Mouse (Mus musculus): Measurements from ENCODE around the gene Slc25a39. TPM values are rescaled to one million over a fixed set of nuclear protein-coding genes. Genes with fewer than 3 reads are reported as not detected.

The Slc25a39 gene
- polyA plus RNA-seq, 1 experiment from 2014 or later = 180 TPM

DNA sequence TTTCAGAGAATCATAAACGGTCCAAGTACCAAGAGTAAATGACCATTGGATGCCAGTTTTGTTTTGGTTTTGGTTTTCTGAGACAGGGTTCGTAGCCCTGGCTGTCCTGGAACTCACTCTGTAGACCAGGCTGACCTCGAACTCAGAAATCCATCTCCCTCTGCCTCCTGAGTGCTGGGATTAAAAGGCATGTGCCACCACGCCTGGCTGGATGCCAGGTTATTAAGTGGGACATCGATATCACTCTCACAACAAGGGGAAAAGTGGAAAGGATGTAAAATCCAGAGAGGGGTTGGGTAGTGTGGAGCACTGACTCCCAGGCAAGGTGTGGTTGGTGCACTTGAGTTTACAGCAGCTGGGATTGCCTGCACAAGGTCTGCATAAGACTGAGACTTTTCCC lies 27.7 kb downstream of the Slc25a39 start:
- Histone ChIP-seq H3K9ac (ENCODE audit: low read length) (no peak overlapping the region), H3K4me2 (ENCODE audit: low read depth, severe bottlenecking) (no peak overlapping the region)
- WGBS = 89% methylated on average over 5 of the region's 5 CpGs

GRCm38 (mm10) chr11:102377186-102377585 lies 30.6 kb downstream of the Slc25a39 start:
- no peak for DNase-seq (ENCODE audit: low spot score)
- peaks cover 14% of the 10 kb centered on the region; the same call in 1 of the 2 replicates for H3K4me1 ChIP-seq (ENCODE audit: control insufficient read depth, insufficient read depth, low read length)
- whole genome bisulfite sequencing = 58% methylated on average over 12 of the region's 12 CpGs
- no peak for ATAC-seq (ENCODE audit: insufficient number of reproducible peaks, low FRiP score, low TSS enrichment, low read depth)
- no peaks in the 10 kb centered on the region for H3K9me3 ChIP-seq (ENCODE audit: control insufficient read depth, low read length)
- H3K27me3 ChIP-seq (ENCODE audit: control insufficient read depth, insufficient read depth, low read length) = peaks cover 5% of the 10 kb centered on the region; the same call in 1 of the 2 replicates
- no peak overlapping the region for H3K4me3 ChIP-seq (ENCODE audit: low read depth, low read length)
- H3K4me2 ChIP-seq (ENCODE audit: low read depth, severe bottlenecking) = no peak overlapping the region
- H3K36me3 ChIP-seq (ENCODE audit: control insufficient read depth, insufficient read depth, low read length) = no peaks in the 10 kb centered on the region
- no peak overlapping the region for H3K27ac ChIP-seq (replicated peaks; ENCODE audit: low read depth, low read length)
- H3K9ac ChIP-seq (ENCODE audit: low read length) = no peak overlapping the region

More for the DNA sequence above, 27.7 kb downstream of the Slc25a39 start:
- Histone ChIP-seq H3K4me3 (ENCODE audit: low read depth, low read length) (no peak overlapping the region), H3K27me3 (ENCODE audit: control insufficient read depth, insufficient read depth, low read length) (peaks cover 2% of the 10 kb centered on the region; the same call in 1 of the 2 replicates), H3K27ac (replicated peaks; ENCODE audit: low read depth, low read length) (no peak overlapping the region), H3K9me3 (ENCODE audit: control insufficient read depth, low read length) (no peaks in the 10 kb centered on the region), H3K36me3 (ENCODE audit: control insufficient read depth, insufficient read depth, low read length) (no peaks in the 10 kb centered on the region), H3K4me1 (ENCODE audit: control insufficient read depth, insufficient read depth, low read length) (peaks cover 14% of the 10 kb centered on the region; the same call in 1 of the 2 replicates)
- ATAC-seq (ENCODE audit: insufficient number of reproducible peaks, low FRiP score, low TSS enrichment, low read depth) (no peak), DNase-seq (ENCODE audit: low spot score) (no peak)

GRCm38 (mm10) chr11:102376196-102376835 lies 31.4 kb downstream of the Slc25a39 start:
- Histone ChIP-seq H3K27ac (replicated peaks; ENCODE audit: low read depth, low read length) (no peak overlapping the region), H3K4me3 (ENCODE audit: low read depth, low read length) (no peak overlapping the region), H3K9me3 (ENCODE audit: control insufficient read depth, low read length) (no peaks in the 10 kb centered on the region), H3K4me2 (ENCODE audit: low read depth, severe bottlenecking) (peak overlapping the region; percentile 36), H3K9ac (ENCODE audit: low read length) (peak overlapping the region; percentile 40), H3K27me3 (ENCODE audit: control insufficient read depth, insufficient read depth, low read length) (peaks cover 5% of the 10 kb centered on the region; the same call in 1 of the 2 replicates), H3K4me1 (ENCODE audit: control insufficient read depth, insufficient read depth, low read length) (peaks cover 14% of the 10 kb centered on the region; the same call in 1 of the 2 replicates), H3K36me3 (ENCODE audit: control insufficient read depth, insufficient read depth, low read length) (no peaks in the 10 kb centered on the region)
- ATAC-seq (ENCODE audit: insufficient number of reproducible peaks, low FRiP score, low TSS enrichment, low read depth) (no peak), DNase-seq (ENCODE audit: low spot score) (no peak)
- WGBS = 17% methylated on average over 8 of the region's 8 CpGs

GRCm38 (mm10) chr11:102375196-102376173 lies 32.3 kb downstream of the Slc25a39 start:
- DNase-seq (ENCODE audit: low spot score) (peak; percentile 53), ATAC-seq (ENCODE audit: insufficient number of reproducible peaks, low FRiP score, low TSS enrichment, low read depth) (no peak)
- peak overlapping the region; percentile 45; the same call in 1 of the 2 replicates for H3K27ac ChIP-seq (replicated peaks; ENCODE audit: low read depth, low read length)
- H3K4me3 ChIP-seq (ENCODE audit: low read depth, low read length) = peak overlapping the region; percentile 5
- peaks cover 14% of the 10 kb centered on the region; the same call in 1 of the 2 replicates for H3K4me1 ChIP-seq (ENCODE audit: control insufficient read depth, insufficient read depth, low read length)
- WGBS = 4% methylated on average over 23 of the region's 23 CpGs
- no peaks in the 10 kb centered on the region for H3K36me3 ChIP-seq (ENCODE audit: control insufficient read depth, insufficient read depth, low read length)
- no peaks in the 10 kb centered on the region for H3K9me3 ChIP-seq (ENCODE audit: control insufficient read depth, low read length)
- peaks cover 5% of the 10 kb centered on the region; the same call in 1 of the 2 replicates for H3K27me3 ChIP-seq (ENCODE audit: control insufficient read depth, insufficient read depth, low read length)
- H3K9ac ChIP-seq (ENCODE audit: low read length) = peak overlapping the region; percentile 40
- peak overlapping the region; percentile 36 for H3K4me2 ChIP-seq (ENCODE audit: low read depth, severe bottlenecking)

GRCm38 (mm10) chr11:102374108-102374725 lies 33.5 kb downstream of the Slc25a39 start:
- Histone ChIP-seq H3K9me3 (ENCODE audit: control insufficient read depth, low read length) (no peaks in the 10 kb centered on the region), H3K36me3 (ENCODE audit: control insufficient read depth, insufficient read depth, low read length) (no peaks in the 10 kb centered on the region), H3K27me3 (ENCODE audit: control insufficient read depth, insufficient read depth, low read length) (peaks cover 5% of the 10 kb centered on the region; the same call in 1 of the 2 replicates), H3K9ac (ENCODE audit: low read length) (no peak overlapping the region), H3K27ac (replicated peaks; ENCODE audit: low read depth, low read length) (no peak overlapping the region), H3K4me1 (ENCODE audit: control insufficient read depth, insufficient read depth, low read length) (peaks cover 14% of the 10 kb centered on the region; the same call in 1 of the 2 replicates), H3K4me3 (ENCODE audit: low read depth, low read length) (no peak overlapping the region), H3K4me2 (ENCODE audit: low read depth, severe bottlenecking) (no peak overlapping the region)
- DNase-seq (ENCODE audit: low spot score) (no peak), ATAC-seq (ENCODE audit: insufficient number of reproducible peaks, low FRiP score, low TSS enrichment, low read depth) (no peak)
- 83% methylated on average over 7 of the region's 7 CpGs for WGBS

DNA sequence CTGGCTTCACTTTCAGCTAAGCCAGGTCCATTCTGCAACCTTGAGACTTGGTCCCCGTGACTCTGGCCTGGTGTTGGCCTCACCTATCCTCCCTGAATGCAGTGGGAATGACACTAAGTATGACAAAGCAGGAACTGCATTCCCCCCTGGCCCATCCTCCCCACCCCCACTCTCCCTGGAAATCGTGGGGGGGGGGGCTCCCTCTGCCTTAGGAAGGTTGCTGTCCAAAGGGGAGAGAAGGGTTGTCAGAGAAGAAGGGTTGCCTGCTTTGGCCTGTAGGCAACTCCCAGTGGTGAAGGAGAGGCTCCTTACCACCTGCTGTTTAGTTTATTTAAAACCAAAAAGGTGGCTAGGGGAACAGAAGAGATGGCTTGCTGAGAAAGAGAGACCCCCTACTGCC lies 34.1 kb downstream of the Slc25a39 start:
- Histone ChIP-seq H3K4me3 (ENCODE audit: low read depth, low read length) (no peak overlapping the region), H3K4me1 (ENCODE audit: control insufficient read depth, insufficient read depth, low read length) (peaks cover 14% of the 10 kb centered on the region; the same call in 1 of the 2 replicates), H3K9ac (ENCODE audit: low read length) (peak overlapping the region; percentile 30), H3K9me3 (ENCODE audit: control insufficient read depth, low read length) (no peaks in the 10 kb centered on the region), H3K4me2 (ENCODE audit: low read depth, severe bottlenecking) (no peak overlapping the region), H3K27ac (replicated peaks; ENCODE audit: low read depth, low read length) (no peak overlapping the region), H3K36me3 (ENCODE audit: control insufficient read depth, insufficient read depth, low read length) (no peaks in the 10 kb centered on the region), H3K27me3 (ENCODE audit: control insufficient read depth, insufficient read depth, low read length) (peaks cover 5% of the 10 kb centered on the region; the same call in 1 of the 2 replicates)
- 25% methylated on average over 2 of the region's 2 CpGs for WGBS
- ATAC-seq (ENCODE audit: insufficient number of reproducible peaks, low FRiP score, low TSS enrichment, low read depth) (no peak), DNase-seq (ENCODE audit: low spot score) (no peak)

GRCm38 (mm10) chr11:102372936-102373335 lies 34.8 kb downstream of the Slc25a39 start:
- no peak for DNase-seq (ENCODE audit: low spot score)
- Histone ChIP-seq H3K27ac (replicated peaks; ENCODE audit: low read depth, low read length) (no peak overlapping the region), H3K4me1 (ENCODE audit: control insufficient read depth, insufficient read depth, low read length) (peaks cover 14% of the 10 kb centered on the region; the same call in 1 of the 2 replicates), H3K36me3 (ENCODE audit: control insufficient read depth, insufficient read depth, low read length) (no peaks in the 10 kb centered on the region), H3K4me2 (ENCODE audit: low read depth, severe bottlenecking) (no peak overlapping the region), H3K9ac (ENCODE audit: low read length) (no peak overlapping the region), H3K9me3 (ENCODE audit: control insufficient read depth, low read length) (no peaks in the 10 kb centered on the region), H3K27me3 (ENCODE audit: control insufficient read depth, insufficient read depth, low read length) (peaks cover 5% of the 10 kb centered on the region; the same call in 1 of the 2 replicates), H3K4me3 (ENCODE audit: low read depth, low read length) (no peak overlapping the region)
- 43% methylated on average over 14 of the region's 14 CpGs for WGBS
- no peak for ATAC-seq (ENCODE audit: insufficient number of reproducible peaks, low FRiP score, low TSS enrichment, low read depth)
